30 mouse cellular contexts compared by ENCODE assay signal in the genomic region with DNA sequence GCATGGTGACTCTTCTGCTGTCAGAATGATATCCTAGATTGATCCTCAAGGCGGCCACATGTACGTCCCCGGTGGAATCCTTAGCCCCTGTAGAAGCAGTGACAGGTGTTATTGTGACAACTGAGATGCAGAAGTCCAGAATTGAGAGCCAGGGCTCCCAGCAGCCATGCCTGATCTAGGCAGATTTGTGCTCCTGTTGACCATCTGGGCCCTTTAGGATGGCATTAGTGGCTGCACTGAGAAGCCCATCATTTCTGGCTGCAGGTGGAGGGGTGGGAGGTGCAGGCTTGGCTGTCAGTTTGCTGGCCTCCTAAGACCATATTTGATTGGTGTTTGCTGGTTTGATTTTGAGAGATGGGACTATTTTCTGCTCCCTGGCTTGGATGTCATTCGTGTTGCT. TPM values are rescaled to one million over a fixed set of nuclear protein-coding genes. Genes with fewer than 3 reads are reported as not detected.
DNase-seq lines count a peak whose midpoint lies in the region; ATAC-seq and TF ChIP-seq lines count a peak whose summit lies in the region.
"Had no signal": no experiment of that assay in that cellular context is flagged by ENCODE, and none has a peak within 500 bp of the region (broad histone marks: within the 10 kb centered on the region; RNA-seq: fewer than 3 reads in every experiment).

No protein-coding gene starts in this region.

- no peaks in the 10 kb centered on the region for H3K27me3 ChIP-seq in limb, embryonic 10.5 days (ENCODE audit: low read depth, poor library complexity, severe bottlenecking)
- no peaks in the 10 kb centered on the region for H3K27me3 ChIP-seq in liver, postnatal 0 days (ENCODE audit: insufficient read depth, low read length)
- H3K27me3 ChIP-seq: embryonic facial prominence, embryonic 15.5 days; forebrain, embryonic 15.5 days; neural tube, embryonic 12.5 days had no signal

- H3K4me3 ChIP-seq in layer of hippocampus, adult 2 months = no peak overlapping the region
- H3K4me3 ChIP-seq in limb, embryonic 10.5 days = no peak overlapping the region
- H3K4me3 ChIP-seq in liver, postnatal 0 days (ENCODE audit: low read depth, low read length) = no peak overlapping the region
- H3K4me3 ChIP-seq: embryonic facial prominence, embryonic 15.5 days; forebrain, embryonic 15.5 days; midbrain, embryonic 10.5 days; neural tube, embryonic 12.5 days had no signal

- H3K36me3 ChIP-seq in limb, embryonic 10.5 days = no peaks in the 10 kb centered on the region
- H3K36me3 ChIP-seq in liver, postnatal 0 days (replicated peaks; ENCODE audit: insufficient read depth, low read length) = no peaks in the 10 kb centered on the region
- H3K36me3 ChIP-seq: embryonic facial prominence, embryonic 15.5 days; forebrain, embryonic 15.5 days; neural tube, embryonic 12.5 days had no signal

- ATAC-seq in liver, postnatal 0 days = no peak

- 93% methylated on average over 4 of the region's 4 CpGs for WGBS in limb, embryonic 10.5 days
- WGBS in liver, postnatal 0 days (ENCODE audit: insufficient replicate concordance) = 78% methylated on average over 4 of the region's 4 CpGs

- H3K9me3 ChIP-seq in limb, embryonic 10.5 days (replicated peaks) = no peaks in the 10 kb centered on the region
- H3K9me3 ChIP-seq in liver, postnatal 0 days (ENCODE audit: low read length) = no peaks in the 10 kb centered on the region
- H3K9me3 ChIP-seq: embryonic facial prominence, embryonic 15.5 days; forebrain, embryonic 15.5 days; midbrain, embryonic 10.5 days; neural tube, embryonic 12.5 days had no signal

- no peak for TF ChIP-seq EP300 in liver, postnatal 0 days (IDR thresholded peaks at IDR 0.05; ENCODE audit: low read depth)

- no peaks in the 10 kb centered on the region for H3K4me1 ChIP-seq in limb, embryonic 10.5 days
- H3K4me1 ChIP-seq in liver, postnatal 0 days (ENCODE audit: insufficient read depth) = no peaks in the 10 kb centered on the region
- H3K4me1 ChIP-seq: embryonic facial prominence, embryonic 15.5 days; midbrain, embryonic 10.5 days; neural tube, embryonic 12.5 days had no signal

- no peak overlapping the region for H3K4me2 ChIP-seq in liver, postnatal 0 days (ENCODE audit: low read depth, low read length)
- H3K4me2 ChIP-seq: embryonic facial prominence, embryonic 15.5 days; forebrain, embryonic 15.5 days; hindbrain, embryonic 14.5 days; neural tube, embryonic 12.5 days had no signal

- H3K9ac ChIP-seq in liver, postnatal 0 days (replicated peaks) = no peak overlapping the region
- H3K9ac ChIP-seq: embryonic facial prominence, embryonic 15.5 days; forebrain, embryonic 15.5 days; hindbrain, embryonic 14.5 days; neural tube, embryonic 12.5 days had no signal

- TF ChIP-seq CTCF in layer of hippocampus, adult 2 months (conservative IDR thresholded peaks at IDR 0.05) = no peak
- TF ChIP-seq CTCF in liver, postnatal 0 days (IDR thresholded peaks at IDR 0.05; ENCODE audit: low read depth) = no peak

- DNase-seq in layer of hippocampus, adult 2 months (ENCODE audit: low spot score in 2 of 2) = no peak
- DNase-seq in layer of hippocampus, adult 9-11 months = no peak
- peak; percentile 9 to 23 for DNase-seq in urinary bladder, postnatal 4 days (ENCODE audit: low spot score in 2 of 2)
- DNase-seq in urinary bladder, postnatal 36 days (ENCODE audit: low spot score in 2 of 2) = no peak
- peak; percentile 77 for DNase-seq in cerebellum, adult 9-10 months
- DNase-seq in limb, embryonic 10.5 days (ENCODE audit: low spot score) = peak; percentile 21
- DNase-seq in kidney, postnatal 4 days = no peak
- no peak for DNase-seq in liver, postnatal 0 days
- DNase-seq: adrenal gland, postnatal 25 days; gastrocnemius, postnatal 14 days; heart, adult 18-20 months; kidney, adult 2 months; thymus, postnatal 36 days had no signal

- H3K27ac ChIP-seq in layer of hippocampus, adult 2 months = peak overlapping the region; percentile 88
- H3K27ac ChIP-seq in limb, embryonic 10.5 days = no peak overlapping the region
- H3K27ac ChIP-seq in liver, postnatal 0 days (ENCODE audit: low read depth) = no peak overlapping the region
- H3K27ac ChIP-seq: embryonic facial prominence, embryonic 15.5 days; forebrain, embryonic 15.5 days; hindbrain, embryonic 14.5 days; kidney, postnatal 0 days; midbrain, embryonic 10.5 days; neural tube, embryonic 12.5 days had no signal

RNA-seq across cellular contexts. Expression of gene Wasf3, which starts 40.9 kb away (rescaled TPM):
- 100 to 1,000 TPM; 103 to 107 TPM for total RNA-seq in layer of hippocampus, adult 2 months (2021)
- polyA plus RNA-seq in limb, embryonic 10.5 days (2016; fragmentation: Nextera tagmentation; extraction: Ambion mirVana) = 4.1 and 4.8 TPM in 2 replicates
- polyA plus RNA-seq in liver, postnatal 0 days (2015; fragmentation: Nextera tagmentation; extraction: Ambion mirVana) = not detected in 2 replicates
- total RNA-seq: common myeloid progenitor, adult 5-6 weeks had no signal

RNA-seq across cellular contexts. Expression of gene Gm6408, which starts 56.1 kb away (rescaled TPM):
- not detected for total RNA-seq in layer of hippocampus, adult 2 months (2021)
- polyA plus RNA-seq in limb, embryonic 10.5 days (2016; fragmentation: Nextera tagmentation; extraction: Ambion mirVana) = not detected in 2 replicates
- not detected in 2 replicates for polyA plus RNA-seq in liver, postnatal 0 days (2015; fragmentation: Nextera tagmentation; extraction: Ambion mirVana)
- total RNA-seq: adrenal gland, postnatal 25 days; common myeloid progenitor, adult 5-6 weeks; ES-E14; gastrocnemius, postnatal 14 days; heart, adult 18-20 months; heart, postnatal 25 days; layer of hippocampus, adult 8-10 months; liver, adult 2 months had no signal
- polyA plus RNA-seq: embryonic facial prominence, embryonic 15.5 days; forebrain, embryonic 15.5 days; heart, embryonic 14.5 days; hindbrain, embryonic 14.5 days; intestine, embryonic 14.5 days; kidney, adult 2 months; kidney, postnatal 0 days; limb, embryonic 11.5 days; liver, adult 2 months; liver, embryonic 16.5 days; lung, postnatal 0 days; midbrain, embryonic 10.5 days; neural tube, embryonic 12.5 days; spleen, adult 2 months had no signal

Comparison
In these comparisons a context has a peak if more than half of its experiments do, and no peak if none do; other contexts are left out.
1. DNase-seq: peak in urinary bladder, postnatal 4 days (2 of 2), cerebellum, adult 9-10 months (single experiment) and limb, embryonic 10.5 days (single experiment); none in layer of hippocampus, adult 2 months (0 of 2), layer of hippocampus, adult 9-11 months (single experiment), urinary bladder, postnatal 36 days (0 of 2), kidney, postnatal 4 days (0 of 2) and liver, postnatal 0 days (single experiment).